ENCODE assay signal across 8 mouse cellular contexts in genomic region chr15:78840241-78840640, GRCm38 (mm10). TPM values are rescaled to one million over a fixed set of nuclear protein-coding genes. Genes with fewer than 3 reads are reported as not detected.
DNase-seq lines count a peak whose midpoint lies in the region; ATAC-seq and TF ChIP-seq lines count a peak whose summit lies in the region.
"Had no signal": no experiment of that assay in that cellular context is flagged by ENCODE, and none has a peak within 500 bp of the region (broad histone marks: within the 10 kb centered on the region; RNA-seq: fewer than 3 reads in every experiment).

No protein-coding gene starts in this region.

- H3K4me3 ChIP-seq in midbrain, embryonic 13.5 days (replicated peaks), result no peak overlapping the region
- H3K4me3 ChIP-seq in midbrain, postnatal 0 days (ENCODE audit: low read depth, low read length), result no peak overlapping the region
- H3K4me3 ChIP-seq in heart, embryonic 13.5 days, result no peak overlapping the region
- H3K4me3 ChIP-seq in liver, adult 2 months (ENCODE audit: insufficient read depth, low read depth, low read length), result no peak overlapping the region
- no peak overlapping the region for H3K4me3 ChIP-seq in stomach, embryonic 16.5 days (replicated peaks; ENCODE audit: low read length)

- TF ChIP-seq CTCF in midbrain, postnatal 0 days (IDR thresholded peaks at IDR 0.05), result no peak
- no peak for TF ChIP-seq CTCF in liver, adult 2 months (IDR thresholded peaks at IDR 0.05; ENCODE audit: low read depth, low read length)

- H3K36me3 ChIP-seq in midbrain, embryonic 13.5 days, result no peaks in the 10 kb centered on the region
- no peaks in the 10 kb centered on the region for H3K36me3 ChIP-seq in midbrain, postnatal 0 days (ENCODE audit: insufficient read depth, low read length)
- no peaks in the 10 kb centered on the region for H3K36me3 ChIP-seq in heart, embryonic 13.5 days
- no peaks in the 10 kb centered on the region for H3K36me3 ChIP-seq in liver, adult 2 months (ENCODE audit: control insufficient read depth, insufficient read depth, low read length)
- no peaks in the 10 kb centered on the region for H3K36me3 ChIP-seq in stomach, embryonic 16.5 days (ENCODE audit: control insufficient read depth, insufficient read depth, low read length)

- DNase-seq in midbrain, postnatal 0 days (ENCODE audit: low spot score), result no peak
- DNase-seq in liver, adult 2 months (ENCODE audit: extremely low read depth, low read depth, low spot score), result peak; percentile 99
- DNase-seq in frontal cortex, postnatal 25 days (ENCODE audit: low spot score in 2 of 2), result no peak
- DNase-seq in testis, postnatal 14 days (ENCODE audit: low spot score), result no peak
- DNase-seq: layer of hippocampus, adult 9-11 months had no signal

- H3K4me1 ChIP-seq in midbrain, embryonic 13.5 days (replicated peaks), result peaks cover 64% of the 10 kb centered on the region
- peaks cover 13% of the 10 kb centered on the region; the same call in 1 of the 2 replicates for H3K4me1 ChIP-seq in midbrain, postnatal 0 days (ENCODE audit: insufficient read depth, low read length)
- peaks cover 65% of the 10 kb centered on the region for H3K4me1 ChIP-seq in heart, embryonic 13.5 days
- H3K4me1 ChIP-seq in liver, adult 2 months (ENCODE audit: control insufficient read depth, insufficient read depth, low read length), result peaks cover 28% of the 10 kb centered on the region
- H3K4me1 ChIP-seq in stomach, embryonic 16.5 days (ENCODE audit: control insufficient read depth, insufficient read depth, low read length), result peaks cover 51% of the 10 kb centered on the region

- peaks cover 7% of the 10 kb centered on the region; the same call in 1 of the 2 replicates for H3K79me2 ChIP-seq in liver, adult 2 months (ENCODE audit: control insufficient read depth, insufficient read depth, low read length)

- 0 out of 2 replicates have a peak overlapping the region, but pooled peaks have one; percentile 19 for H3K9ac ChIP-seq in midbrain, embryonic 13.5 days (replicated peaks)
- no peak overlapping the region for H3K9ac ChIP-seq in midbrain, postnatal 0 days (replicated peaks; ENCODE audit: low read length, poor library complexity, severe bottlenecking)
- 0 out of 2 replicates have a peak overlapping the region, but pooled peaks have one; percentile 40 for H3K9ac ChIP-seq in heart, embryonic 13.5 days
- H3K9ac ChIP-seq in liver, adult 2 months (ENCODE audit: low read depth, low read length), result no peak overlapping the region
- H3K9ac ChIP-seq in stomach, embryonic 16.5 days (ENCODE audit: low read length), result peak overlapping the region; percentile 21; the same call in 1 of the 2 replicates

- no peak overlapping the region for H3K4me2 ChIP-seq in midbrain, embryonic 13.5 days (replicated peaks)
- no peak overlapping the region for H3K4me2 ChIP-seq in midbrain, postnatal 0 days (ENCODE audit: low read depth, low read length, poor library complexity, severe bottlenecking)
- H3K4me2 ChIP-seq in heart, embryonic 13.5 days, result no peak overlapping the region
- H3K4me2 ChIP-seq in stomach, embryonic 16.5 days (ENCODE audit: low read depth, low read length), result no peak overlapping the region

- ATAC-seq in midbrain, embryonic 13.5 days, result no peak
- no peak for ATAC-seq in midbrain, postnatal 0 days (ENCODE audit: low FRiP score)
- ATAC-seq in heart, embryonic 13.5 days (ENCODE audit: extremely low read depth, insufficient number of reproducible peaks, low FRiP score, low TSS enrichment), result no peak
- no peak for ATAC-seq in stomach, embryonic 16.5 days (ENCODE audit: insufficient read depth, low FRiP score)

- peaks cover 47% of the 10 kb centered on the region for H3K27me3 ChIP-seq in midbrain, embryonic 13.5 days
- peaks cover 32% of the 10 kb centered on the region for H3K27me3 ChIP-seq in midbrain, postnatal 0 days (ENCODE audit: insufficient read depth, low read length)
- peaks cover 21% of the 10 kb centered on the region; the same call in 1 of the 2 replicates for H3K27me3 ChIP-seq in heart, embryonic 13.5 days (replicated peaks)
- no peaks in the 10 kb centered on the region for H3K27me3 ChIP-seq in liver, adult 2 months (ENCODE audit: control insufficient read depth, insufficient read depth, low read length)
- no peaks in the 10 kb centered on the region for H3K27me3 ChIP-seq in stomach, embryonic 16.5 days (ENCODE audit: control insufficient read depth, insufficient read depth, low read length)

- no peak for TF ChIP-seq POLR2A in liver, adult 2 months (IDR thresholded peaks at IDR 0.05; ENCODE audit: extremely low read depth, insufficient read depth, low read length)

- H3K27ac ChIP-seq in midbrain, embryonic 13.5 days, result no peak overlapping the region
- H3K27ac ChIP-seq in midbrain, postnatal 0 days (ENCODE audit: low read depth, low read length), result no peak overlapping the region
- H3K27ac ChIP-seq in heart, embryonic 13.5 days (replicated peaks), result peak overlapping the region; percentile 40
- H3K27ac ChIP-seq in liver, adult 2 months (replicated peaks; ENCODE audit: insufficient read depth, low read depth, low read length), result peak overlapping the region; percentile 69
- peak overlapping the region; percentile 82 for H3K27ac ChIP-seq in stomach, embryonic 16.5 days (ENCODE audit: low read length)

- no peaks in the 10 kb centered on the region for H3K9me3 ChIP-seq in midbrain, embryonic 13.5 days
- no peaks in the 10 kb centered on the region for H3K9me3 ChIP-seq in midbrain, postnatal 0 days (ENCODE audit: low read length)
- no peaks in the 10 kb centered on the region for H3K9me3 ChIP-seq in heart, embryonic 13.5 days
- H3K9me3 ChIP-seq in stomach, embryonic 16.5 days (replicated peaks; ENCODE audit: control insufficient read depth, low read length), result no peaks in the 10 kb centered on the region

- WGBS in midbrain, embryonic 13.5 days, result 51% methylated on average over 3 of the region's 3 CpGs
- 54% methylated on average over 3 of the region's 3 CpGs for WGBS in midbrain, postnatal 0 days
- WGBS in heart, embryonic 13.5 days, result 57% methylated on average over 3 of the region's 3 CpGs
- WGBS in liver, adult 2 months, result 13% methylated on average over 3 of the region's 3 CpGs
- 44% methylated on average over 3 of the region's 3 CpGs for whole genome bisulfite sequencing in stomach, embryonic 16.5 days

RNA-seq across cellular contexts. Expression of gene Cdc42ep1, which starts 2.2 kb away (rescaled TPM):
- polyA plus RNA-seq in midbrain, embryonic 13.5 days (2015; fragmentation: Nextera tagmentation; extraction: Ambion mirVana), result 7.0 and 8.5 TPM in 2 replicates
- total RNA-seq in midbrain, postnatal 0 days (2014; rRNA removed), result 14.1 and 14.9 TPM in 2 replicates
- polyA plus RNA-seq in midbrain, postnatal 0 days (2015; fragmentation: Nextera tagmentation; extraction: Ambion mirVana), result 14.8 and 14.9 TPM in 2 replicates
- 34.2 and 36.1 TPM in 2 replicates for polyA plus RNA-seq in heart, embryonic 13.5 days (2015; fragmentation: Nextera tagmentation; extraction: Ambion mirVana)
- 6.5 and 8.5 TPM in 2 replicates for total RNA-seq in liver, adult 2 months (2014; rRNA removed)
- 39.7 and 42.7 TPM in 2 replicates for polyA plus RNA-seq in liver, adult 2 months (2012; rRNA removed)
- 47.9 and 52.2 TPM in 2 replicates for polyA plus RNA-seq in stomach, embryonic 16.5 days (2015; fragmentation: Nextera tagmentation; extraction: Ambion mirVana)

RNA-seq across cellular contexts. Expression of gene Lgals2, which starts 15.1 kb away (rescaled TPM):
- 1.1 TPM in 1 of 2 replicates, not detected in the other for polyA plus RNA-seq in midbrain, embryonic 13.5 days (2015; fragmentation: Nextera tagmentation; extraction: Ambion mirVana)
- not detected in 2 replicates for total RNA-seq in midbrain, postnatal 0 days (2014; rRNA removed)
- not detected in 2 replicates for polyA plus RNA-seq in midbrain, postnatal 0 days (2015; fragmentation: Nextera tagmentation; extraction: Ambion mirVana)
- polyA plus RNA-seq in heart, embryonic 13.5 days (2015; fragmentation: Nextera tagmentation; extraction: Ambion mirVana), result 0.82 TPM in 1 of 2 replicates, not detected in the other
- total RNA-seq in liver, adult 2 months (2014; rRNA removed), result 0.55 TPM in 1 of 2 replicates, not detected in the other
- 0.57 TPM in 1 of 2 replicates, not detected in the other for polyA plus RNA-seq in liver, adult 2 months (2012; rRNA removed)
- polyA plus RNA-seq in stomach, embryonic 16.5 days (2015; fragmentation: Nextera tagmentation; extraction: Ambion mirVana), result 86.6 and 122 TPM in 2 replicates

RNA-seq across cellular contexts. Expression of gene Gga1, which starts 36.7 kb away (rescaled TPM):
- polyA plus RNA-seq in midbrain, embryonic 13.5 days (2015; fragmentation: Nextera tagmentation; extraction: Ambion mirVana), result 47.8 and 49.2 TPM in 2 replicates
- 37.0 and 42.8 TPM in 2 replicates for total RNA-seq in midbrain, postnatal 0 days (2014; rRNA removed)
- polyA plus RNA-seq in midbrain, postnatal 0 days (2015; fragmentation: Nextera tagmentation; extraction: Ambion mirVana), result 42.4 and 43.4 TPM in 2 replicates
- 44.3 and 46.2 TPM in 2 replicates for polyA plus RNA-seq in heart, embryonic 13.5 days (2015; fragmentation: Nextera tagmentation; extraction: Ambion mirVana)
- 4.4 and 6.4 TPM in 2 replicates for total RNA-seq in liver, adult 2 months (2014; rRNA removed)
- 34.9 and 42.7 TPM in 2 replicates for polyA plus RNA-seq in liver, adult 2 months (2012; rRNA removed)
- polyA plus RNA-seq in stomach, embryonic 16.5 days (2015; fragmentation: Nextera tagmentation; extraction: Ambion mirVana), result 48.4 and 51.4 TPM in 2 replicates

RNA-seq across cellular contexts. Expression of gene Card10, which starts 37.4 kb away (rescaled TPM):
- 1.0 and 1.2 TPM in 2 replicates for polyA plus RNA-seq in midbrain, embryonic 13.5 days (2015; fragmentation: Nextera tagmentation; extraction: Ambion mirVana)
- total RNA-seq in midbrain, postnatal 0 days (2014; rRNA removed), result 0.71 and 1.6 TPM in 2 replicates
- polyA plus RNA-seq in midbrain, postnatal 0 days (2015; fragmentation: Nextera tagmentation; extraction: Ambion mirVana), result 2.2 and 2.5 TPM in 2 replicates
- 5.1 and 5.3 TPM in 2 replicates for polyA plus RNA-seq in heart, embryonic 13.5 days (2015; fragmentation: Nextera tagmentation; extraction: Ambion mirVana)
- 2.7 and 4.3 TPM in 2 replicates for total RNA-seq in liver, adult 2 months (2014; rRNA removed)
- polyA plus RNA-seq in liver, adult 2 months (2012; rRNA removed), result 15.0 and 18.7 TPM in 2 replicates
- 4.0 and 4.4 TPM in 2 replicates for polyA plus RNA-seq in stomach, embryonic 16.5 days (2015; fragmentation: Nextera tagmentation; extraction: Ambion mirVana)

RNA-seq across cellular contexts. Expression of gene Gm49510, which starts 59.2 kb away (rescaled TPM):
- 0.12 TPM in 1 of 2 replicates, not detected in the other for polyA plus RNA-seq in midbrain, embryonic 13.5 days (2015; fragmentation: Nextera tagmentation; extraction: Ambion mirVana)
- 1.7 TPM in 1 of 2 replicates, not detected in the other for total RNA-seq in midbrain, postnatal 0 days (2014; rRNA removed)
- 0.17 TPM in 1 of 2 replicates, not detected in the other for polyA plus RNA-seq in midbrain, postnatal 0 days (2015; fragmentation: Nextera tagmentation; extraction: Ambion mirVana)
- polyA plus RNA-seq in heart, embryonic 13.5 days (2015; fragmentation: Nextera tagmentation; extraction: Ambion mirVana), result 0.20 and 0.31 TPM in 2 replicates
- not detected in 2 replicates for total RNA-seq in liver, adult 2 months (2014; rRNA removed)
- not detected in 2 replicates for polyA plus RNA-seq in liver, adult 2 months (2012; rRNA removed)
- 0.32 and 0.46 TPM in 2 replicates for polyA plus RNA-seq in stomach, embryonic 16.5 days (2015; fragmentation: Nextera tagmentation; extraction: Ambion mirVana)

Comparison
In these comparisons a context has a peak if more than half of its experiments do, and no peak if none do; other contexts are left out.
1. H3K9ac ChIP-seq: peak in midbrain, embryonic 13.5 days (single experiment), heart, embryonic 13.5 days (single experiment) and stomach, embryonic 16.5 days (single experiment); none in midbrain, postnatal 0 days (single experiment) and liver, adult 2 months (single experiment).
2. H3K27ac ChIP-seq: peak in heart, embryonic 13.5 days (single experiment), liver, adult 2 months (single experiment) and stomach, embryonic 16.5 days (single experiment); none in midbrain, embryonic 13.5 days (single experiment) and midbrain, postnatal 0 days (single experiment).
3. RNA of gene Lgals2, which starts 15.1 kb away (polyA plus RNA-seq): 86.6 to 122 TPM in stomach, embryonic 16.5 days; 0.57 TPM in liver, adult 2 months, not detected in midbrain, postnatal 0 days, 0.82 TPM in heart, embryonic 13.5 days and 1.1 TPM in midbrain, embryonic 13.5 days; every median in the first group is over 10 times any median in the second.